Mouse (Mus musculus): ENCODE measurements at regions not wholly inside any gene's neighbourhood (a gene's known extent, or its start where the extent isn't known, plus 50 kb on each side); places are given as distances from the start of the nearest gene placed in this dataset. TPM values are rescaled to one million over a fixed set of nuclear protein-coding genes. Genes with fewer than 3 reads are reported as not detected.

Small RNAs in the stretch of these regions (microRNA-seq; reads per million reads assigned to microRNA genes)
- gene Gm23304, result not detected

Measured in midbrain, embryonic 11.5 days (tissue).